Mouse (Mus musculus) forebrain, embryonic 14.5 days (tissue): ENCODE data around the gene Pde4dip. TPM values are rescaled to one million over a fixed set of nuclear protein-coding genes. Genes with fewer than 3 reads are reported as not detected.

ENCODE experiments used
- ATAC-seq: fragments of 200-750 bp; cut with Nextera tagmentation; 2 replicates; pipeline ENCODE4 v1.8.0; 2017; ENCODE audit warnings: mild to moderate bottlenecking, moderate library complexity
- DNase-seq: peaks from one replicate; pipeline ENCODE4 v3.0.0-alpha.2; 2015; ENCODE audit warnings: low spot score
- H3K27ac ChIP-seq: fragments of 300-500 bp; sonication (generic); 2 replicates; pipeline ENCODE4 v1.5.1; 2014; ENCODE audit warnings: low read depth, mild to moderate bottlenecking, control low read depth, low read length, moderate library complexity
- H3K27me3 ChIP-seq: fragments of 300-500 bp; sonication (generic); replicated peaks from 2 replicates; pipeline ENCODE4 v1.6.1; 2014; ENCODE audit warnings: low read length, control low read depth, mixed read lengths; ENCODE audit not compliant: control insufficient read depth, insufficient read depth
- H3K36me3 ChIP-seq: fragments of 300-500 bp; sonication (generic); 2 replicates; pipeline ENCODE4 v1.6.1; 2014; ENCODE audit warnings: low read length, control low read depth; ENCODE audit not compliant: control insufficient read depth, insufficient read depth
- H3K4me1 ChIP-seq: fragments of 300-500 bp; sonication (generic); 2 replicates; pipeline ENCODE4 v1.6.1; 2014; ENCODE audit warnings: antibody characterized with exemption, low read length, control low read depth; ENCODE audit not compliant: control insufficient read depth, insufficient read depth
- H3K4me2 ChIP-seq: fragments of 300-500 bp; sonication (generic); 2 replicates; pipeline ENCODE4 v1.6.1; 2014; ENCODE audit warnings: mild to moderate bottlenecking, control low read depth, low read length
- H3K4me3 ChIP-seq: fragments of 300-500 bp; sonication (generic); 2 replicates; pipeline ENCODE4 v1.5.1; 2014; ENCODE audit warnings: low read depth, low read length, control low read depth
- H3K9ac ChIP-seq: fragments of 300-500 bp; sonication (generic); 2 replicates; pipeline ENCODE4 v1.6.1; 2014; ENCODE audit warnings: mild to moderate bottlenecking, low read length, control low read depth, moderate library complexity
- H3K9me3 ChIP-seq: fragments of 300-500 bp; sonication (generic); replicated peaks from 2 replicates; pipeline ENCODE4 v1.6.1; 2016; ENCODE audit warnings: low read length, control low read depth, mixed read lengths; ENCODE audit not compliant: control insufficient read depth
- WGBS: fragments of 180-500 bp; shearing (Covaris S2); extraction: QIAGEN DNeasy Blood & Tissue Kit; methylation state at CpG from one replicate; pipeline ENCODE4 v1.1.7; 2014; 5-methylcytosine and 5-hydroxymethylcytosine counted together
- polyA plus RNA-seq: library from polyadenylated mRNA; unstranded; fragments of >200 nt; fragmentation: Nextera tagmentation; extraction: Ambion mirVana; gene quantifications from 2 replicates; pipeline ENCODE4 v1.2.1, GENCODE M21; 2014

The Pde4dip gene
- polyA plus RNA-seq, 1 experiment from 2014 or later: 50.6 TPM

DNA sequence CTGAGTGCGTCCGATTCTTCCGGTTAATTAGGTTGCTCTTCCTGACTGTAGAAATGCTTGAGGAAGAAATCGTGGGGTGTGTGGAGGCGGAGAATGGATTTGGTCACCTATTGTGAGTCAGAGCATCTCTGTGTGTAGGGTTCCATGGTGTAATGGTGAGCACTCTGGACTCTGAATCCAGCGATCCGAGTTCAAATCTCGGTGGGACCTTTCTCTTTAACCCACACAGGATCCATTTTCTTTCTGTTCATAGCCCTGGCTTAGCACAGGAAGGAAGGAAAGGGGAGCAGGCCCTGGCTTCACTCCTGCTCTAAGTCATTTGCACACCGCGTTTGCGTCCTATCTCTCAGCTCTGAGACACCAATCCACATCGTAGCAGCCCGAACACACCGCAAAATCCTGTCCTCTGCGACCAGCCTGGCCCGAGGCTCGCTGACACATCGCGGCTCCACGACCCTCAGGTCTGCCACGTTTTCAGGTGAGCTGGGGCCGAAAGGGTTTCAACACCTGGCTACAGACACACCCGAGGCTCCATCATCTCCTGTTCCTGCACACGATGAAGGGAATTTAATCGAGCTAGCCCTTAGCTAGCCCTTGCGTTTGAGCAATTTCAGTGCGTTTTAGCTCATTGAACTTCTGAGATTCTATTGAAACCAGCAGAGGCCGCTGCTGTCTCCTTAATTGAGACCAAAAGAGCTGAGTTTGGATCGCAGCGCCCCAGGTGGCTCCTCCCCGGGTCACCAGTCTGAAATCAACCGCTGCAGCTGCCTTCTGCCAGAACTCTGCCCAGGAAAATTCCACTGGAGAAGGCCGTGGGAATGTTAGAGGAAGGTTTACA is 207.0 kb downstream of the Pde4dip start:
- peak overlapping the region; percentile 53 for H3K9ac ChIP-seq
- WGBS: 1% methylated on average over 33 of the region's 33 CpGs
- peak; percentile 59 for ATAC-seq

DNA sequence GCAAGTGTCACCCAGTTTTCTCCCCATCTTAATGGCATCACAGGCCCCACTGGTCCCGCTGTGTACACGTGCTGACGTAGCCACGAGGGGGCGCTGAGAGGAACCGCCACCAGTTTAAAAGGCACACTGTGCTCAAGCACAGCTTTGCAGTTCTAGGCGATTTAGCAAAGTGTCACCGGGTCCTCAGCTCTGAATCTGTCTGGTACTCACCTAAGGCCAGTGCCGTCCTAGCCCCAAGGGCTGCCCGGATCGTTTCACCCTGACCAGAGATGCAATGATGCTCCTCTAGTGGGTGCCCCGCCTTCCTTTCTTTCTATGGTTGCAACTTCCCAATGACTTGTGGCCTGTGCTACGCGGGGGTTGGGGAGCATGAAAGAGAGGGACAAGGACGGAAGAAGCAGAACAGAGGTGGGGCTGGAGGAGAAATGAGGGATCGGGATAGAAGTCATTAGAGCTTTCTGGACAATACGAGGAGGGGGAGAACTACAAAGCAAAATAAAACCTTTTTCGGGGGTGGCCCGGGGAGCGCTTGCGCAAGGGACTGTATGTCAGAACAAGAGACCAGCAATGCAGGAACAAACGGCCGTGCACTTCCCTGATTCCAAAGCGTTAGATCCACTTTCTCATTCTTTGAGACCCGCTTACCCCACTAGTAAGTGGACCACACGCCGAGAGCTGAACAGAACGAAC is 207.7 kb downstream of the Pde4dip start:
- 1% methylated on average over 28 of the region's 28 CpGs for WGBS
- Histone ChIP-seq H3K9ac (peak overlapping the region; percentile 53; the same call in 1 of the 2 replicates), H3K27ac (no peak overlapping the region), H3K4me1 (peaks cover 7% of the 10 kb centered on the region), H3K27me3 (0 out of 2 replicates have a peak, but pooled peaks cover 3% of the 10 kb centered on the region), H3K9me3 (no peaks in the 10 kb centered on the region), H3K4me3 (peak overlapping the region; percentile 34), H3K4me2 (peak overlapping the region; percentile 64), H3K36me3 (no peaks in the 10 kb centered on the region)
- ATAC-seq (peak; percentile 80), DNase-seq (peak; percentile 70)

More for the DNA sequence above, 207.0 kb downstream of the Pde4dip start:
- no peaks in the 10 kb centered on the region for H3K36me3 ChIP-seq
- peak overlapping the region; percentile 64 for H3K4me2 ChIP-seq
- DNase-seq: peak; percentile 87
- peak overlapping the region; percentile 34 for H3K4me3 ChIP-seq
- H3K4me1 ChIP-seq: peaks cover 7% of the 10 kb centered on the region
- 0 out of 2 replicates have a peak, but pooled peaks cover 3% of the 10 kb centered on the region for H3K27me3 ChIP-seq
- H3K9me3 ChIP-seq: no peaks in the 10 kb centered on the region
- H3K27ac ChIP-seq: no peak overlapping the region

DNA sequence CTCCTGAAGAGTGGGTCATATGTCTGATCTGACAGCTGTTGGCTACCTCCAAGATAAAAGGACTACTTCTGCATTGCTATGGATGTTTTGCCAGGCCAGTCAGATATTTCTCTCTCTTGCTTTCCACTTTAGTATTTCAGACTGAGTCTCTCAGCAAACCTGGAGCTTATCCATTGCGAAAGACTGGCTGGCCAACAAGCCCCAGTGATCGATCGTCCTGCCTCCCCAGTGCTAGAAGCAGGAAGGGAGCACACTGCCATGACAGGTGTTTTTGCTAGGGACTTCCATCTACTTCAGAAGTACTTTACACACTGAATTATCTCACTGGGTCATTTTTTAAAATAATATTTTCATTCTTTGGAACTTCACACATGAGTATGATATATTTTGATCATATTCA is 210.1 kb downstream of the Pde4dip start:
- no peak overlapping the region for H3K9ac ChIP-seq
- H3K27ac ChIP-seq: no peak overlapping the region
- H3K4me2 ChIP-seq: no peak overlapping the region
- no peak for DNase-seq
- no peaks in the 10 kb centered on the region for H3K36me3 ChIP-seq
- no peak overlapping the region for H3K4me3 ChIP-seq
- H3K27me3 ChIP-seq: 0 out of 2 replicates have a peak, but pooled peaks cover 3% of the 10 kb centered on the region
- 97% methylated on average over 3 of the region's 3 CpGs for WGBS
- no peaks in the 10 kb centered on the region for H3K9me3 ChIP-seq
- H3K4me1 ChIP-seq: peaks cover 7% of the 10 kb centered on the region
- ATAC-seq: no peak

DNA sequence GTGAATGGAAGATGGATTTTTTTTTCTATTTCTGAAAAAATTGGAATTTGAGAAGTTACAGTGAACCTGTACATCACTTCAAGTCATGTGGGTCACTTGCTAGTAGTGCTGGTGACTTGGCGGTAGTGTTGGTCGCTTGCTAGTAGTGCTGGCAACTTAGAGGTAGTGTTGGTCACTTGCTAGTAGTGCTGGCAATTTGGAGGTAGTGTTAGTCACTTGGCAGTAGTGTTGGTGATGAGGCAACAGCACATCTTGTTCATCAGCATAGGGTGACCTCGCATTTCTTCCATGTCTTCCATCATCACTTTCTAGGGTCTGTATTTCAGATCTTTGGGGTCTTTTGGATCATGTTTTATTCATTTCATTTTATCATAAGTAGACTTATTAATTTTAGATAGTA is 212.4 kb downstream of the Pde4dip start:
- H3K4me1 ChIP-seq: no peaks in the 10 kb centered on the region
- H3K9ac ChIP-seq: no peak overlapping the region
- 0 out of 2 replicates have a peak, but pooled peaks cover 3% of the 10 kb centered on the region for H3K36me3 ChIP-seq
- H3K4me3 ChIP-seq: no peak overlapping the region
- H3K27me3 ChIP-seq: no peaks in the 10 kb centered on the region
- H3K4me2 ChIP-seq: no peak overlapping the region
- H3K27ac ChIP-seq: no peak overlapping the region
- 90% methylated on average over 3 of the region's 3 CpGs for WGBS
- DNase-seq: no peak
- ATAC-seq: no peak
- H3K9me3 ChIP-seq: no peaks in the 10 kb centered on the region

DNA sequence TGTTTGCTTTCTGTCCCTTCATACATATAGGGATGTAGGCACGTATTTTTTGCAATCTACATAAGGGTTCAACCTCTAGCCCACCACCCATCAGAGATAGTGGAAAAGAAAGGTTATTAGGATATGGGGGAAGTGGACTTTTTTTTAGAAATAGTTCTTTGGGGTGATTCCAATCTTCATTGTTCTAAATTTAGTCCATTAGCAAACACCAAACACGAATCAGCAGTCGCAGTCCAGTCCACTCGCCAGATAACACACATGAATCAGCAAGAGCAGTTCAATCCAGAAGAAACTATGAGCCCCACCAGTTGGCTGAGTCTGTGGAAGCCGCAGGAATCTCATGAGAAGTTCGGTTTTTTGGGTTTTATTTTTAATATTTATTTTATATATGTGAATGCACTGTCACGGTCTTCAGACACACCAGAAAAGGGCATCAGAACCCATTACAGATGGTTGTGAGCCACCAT is 213.8 kb downstream of the Pde4dip start, which contains the start of gene Gm17651:
TSS of gene Gm17651 (minus strand) at position 51 of the 467 bp plus-strand sequence.
- Histone ChIP-seq H3K4me3 (no peak within 1 kb of the TSS), H3K4me2 (no peak within 1 kb of the TSS), H3K27ac (no peak within 1 kb of the TSS), H3K9me3 (no peaks in the 10 kb centered on the region), H3K4me1 (no peaks in the 10 kb centered on the region), H3K9ac (no peak within 1 kb of the TSS), H3K27me3 (no peaks in the 10 kb centered on the region), H3K36me3 (peaks cover 13% of the 10 kb centered on the region; the same call in 1 of the 2 replicates)
- ATAC-seq: no peak
- DNase-seq: no peak
- 88% methylated on average over 7 of the region's 7 CpGs for WGBS

DNA sequence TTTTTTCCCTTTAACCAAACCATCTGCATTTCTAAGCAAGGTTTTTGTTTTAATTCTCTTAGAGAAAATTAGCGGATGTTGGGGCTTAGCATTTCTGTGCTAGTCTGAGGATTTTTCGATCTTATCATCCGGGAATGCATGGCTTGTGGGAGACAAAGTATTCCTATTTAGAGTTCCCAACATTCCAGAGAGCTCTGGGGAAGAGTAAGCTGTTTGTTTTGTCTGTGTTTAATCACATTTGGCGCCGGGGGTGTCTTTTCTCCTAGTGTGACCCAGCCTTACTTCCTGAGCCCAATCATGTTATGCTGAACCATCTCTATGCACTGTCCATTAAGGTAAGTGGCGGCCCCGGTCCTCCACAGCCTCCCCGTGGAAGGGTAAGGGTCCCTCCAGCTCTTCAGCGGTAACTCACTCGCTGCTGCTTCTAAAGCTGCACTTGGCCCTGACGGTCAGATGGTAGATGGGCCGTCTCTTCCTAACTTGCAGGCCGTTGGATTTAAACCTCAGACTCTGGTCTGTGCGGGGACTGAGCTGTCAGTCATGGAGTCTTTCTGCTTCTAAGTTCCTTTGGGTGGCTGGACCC is 221.3 kb downstream of the Pde4dip start:
- Histone ChIP-seq H3K27ac (no peak overlapping the region), H3K27me3 (no peaks in the 10 kb centered on the region), H3K4me1 (no peaks in the 10 kb centered on the region), H3K9me3 (no peaks in the 10 kb centered on the region), H3K36me3 (peaks cover 54% of the 10 kb centered on the region), H3K4me2 (no peak overlapping the region), H3K4me3 (no peak overlapping the region), H3K9ac (no peak overlapping the region)
- WGBS: 88% methylated on average over 14 of the region's 14 CpGs
- no peak for ATAC-seq
- no peak for DNase-seq

DNA sequence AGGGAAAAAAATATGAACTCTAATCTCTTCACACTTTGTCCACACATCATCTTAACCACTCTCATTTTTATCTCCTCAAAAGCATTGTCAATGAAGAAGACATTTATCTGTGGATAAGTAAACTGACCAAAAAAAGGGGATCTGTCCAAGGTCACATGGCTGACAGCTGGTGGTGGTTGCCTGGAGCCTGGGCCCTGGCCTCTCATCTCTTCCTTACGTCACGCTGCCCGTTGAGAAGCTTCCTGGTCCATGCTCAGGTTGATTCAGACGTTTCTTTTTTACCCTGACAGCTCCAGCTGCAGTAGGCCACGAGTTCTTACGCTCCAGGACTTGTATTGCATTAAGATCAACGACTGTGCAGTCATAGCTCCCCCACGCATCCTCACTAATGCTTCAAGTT is 222.4 kb downstream of the Pde4dip start:
- DNase-seq (no peak), ATAC-seq (no peak)
- no peak overlapping the region for H3K4me3 ChIP-seq
- no peak overlapping the region for H3K9ac ChIP-seq
- H3K27ac ChIP-seq: no peak overlapping the region
- 86% methylated on average over 8 of the region's 8 CpGs for WGBS
- no peak overlapping the region for H3K4me2 ChIP-seq
- no peaks in the 10 kb centered on the region for H3K9me3 ChIP-seq
- peaks cover 51% of the 10 kb centered on the region for H3K36me3 ChIP-seq
- no peaks in the 10 kb centered on the region for H3K27me3 ChIP-seq
- H3K4me1 ChIP-seq: no peaks in the 10 kb centered on the region

DNA sequence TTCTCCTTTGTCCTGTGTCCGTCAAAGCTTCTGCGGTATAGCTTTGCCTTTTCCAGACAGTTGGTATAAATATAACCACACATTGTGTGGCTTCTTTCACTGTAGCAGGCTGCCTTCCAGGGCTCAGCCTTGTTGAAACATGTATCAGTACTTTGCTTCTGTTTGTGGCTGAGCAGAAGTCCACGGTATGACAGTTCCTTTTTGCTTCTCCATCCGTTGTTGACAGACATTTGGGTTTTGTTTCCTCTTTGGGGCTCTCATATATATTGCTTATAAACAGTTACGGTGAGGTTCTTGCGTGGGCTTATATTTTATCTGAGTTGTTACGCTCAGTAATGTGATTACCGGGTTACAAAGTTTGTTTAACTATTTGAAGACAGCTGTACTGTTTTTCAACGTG is 223.0 kb downstream of the Pde4dip start:
- 93% methylated on average over 9 of the region's 9 CpGs for WGBS
- ATAC-seq: no peak

More for the DNA sequence above, 223.0 kb downstream of the Pde4dip start:
- Histone ChIP-seq H3K9ac (no peak overlapping the region), H3K36me3 (peaks cover 45% of the 10 kb centered on the region), H3K4me3 (no peak overlapping the region), H3K4me2 (no peak overlapping the region), H3K27me3 (no peaks in the 10 kb centered on the region), H3K27ac (no peak overlapping the region), H3K9me3 (no peaks in the 10 kb centered on the region), H3K4me1 (no peaks in the 10 kb centered on the region)
- DNase-seq: no peak
